Mouse (Mus musculus) neural tube, embryonic 15.5 days (tissue): ENCODE results near the gene Cpne1. TPM values are rescaled to one million over a fixed set of nuclear protein-coding genes. Genes with fewer than 3 reads are reported as not detected.

Experiments used
- ATAC-seq: fragments of 200-750 bp; cut with Nextera tagmentation; 2 replicates; pipeline ENCODE4 v1.8.0; 2017; ENCODE audit warnings: mild to moderate bottlenecking, moderate TSS enrichment, moderate library complexity; ENCODE audit not compliant: low FRiP score
- H3K27ac ChIP-seq: fragments of 300-500 bp; sonication (generic); replicated peaks from 2 replicates; pipeline ENCODE4 v1.5.1; 2015; ENCODE audit warnings: mild to moderate bottlenecking, inconsistent platforms
- H3K27me3 ChIP-seq: fragments of 300-500 bp; sonication (generic); replicated peaks from 2 replicates; pipeline ENCODE4 v1.6.1; 2015; ENCODE audit warnings: inconsistent platforms
- H3K36me3 ChIP-seq: fragments of 300-500 bp; sonication (generic); 2 replicates; pipeline ENCODE4 v1.6.1; 2015; ENCODE audit warnings: inconsistent platforms
- H3K4me1 ChIP-seq: fragments of 300-500 bp; sonication (generic); 2 replicates; pipeline ENCODE4 v1.6.1; 2015; ENCODE audit warnings: inconsistent platforms
- H3K4me2 ChIP-seq: fragments of 300-500 bp; sonication (generic); 2 replicates; pipeline ENCODE4 v1.6.1; 2015; ENCODE audit warnings: inconsistent platforms, mild to moderate bottlenecking, moderate library complexity
- H3K4me3 ChIP-seq: fragments of 300-500 bp; sonication (generic); replicated peaks from 2 replicates; pipeline ENCODE4 v1.5.1; 2015; ENCODE audit warnings: mild to moderate bottlenecking, inconsistent platforms
- H3K9ac ChIP-seq: fragments of 300-500 bp; sonication (generic); replicated peaks from 2 replicates; pipeline ENCODE4 v1.6.1; 2015; ENCODE audit warnings: mild to moderate bottlenecking, inconsistent platforms
- H3K9me3 ChIP-seq: fragments of 300-500 bp; sonication (generic); replicated peaks from 2 replicates; pipeline ENCODE4 v1.6.1; 2016; ENCODE audit warnings: inconsistent platforms
- WGBS: fragments of 180-500 bp; shearing (Covaris S2); methylation state at CpG from one replicate; pipeline ENCODE4 v1.1.7; 2015; ENCODE audit warnings: mixed read lengths; 5-methylcytosine and 5-hydroxymethylcytosine counted together
- polyA plus RNA-seq: library from polyadenylated mRNA; unstranded; fragments of >200 nt; fragmentation: Nextera tagmentation; extraction: Ambion mirVana; gene quantifications from 2 replicates; pipeline ENCODE4 v1.2.1, GENCODE M21; 2015

Cpne1 gene
- 28.3 and 35.3 TPM in 2 replicates for polyA plus RNA-seq

DNA sequence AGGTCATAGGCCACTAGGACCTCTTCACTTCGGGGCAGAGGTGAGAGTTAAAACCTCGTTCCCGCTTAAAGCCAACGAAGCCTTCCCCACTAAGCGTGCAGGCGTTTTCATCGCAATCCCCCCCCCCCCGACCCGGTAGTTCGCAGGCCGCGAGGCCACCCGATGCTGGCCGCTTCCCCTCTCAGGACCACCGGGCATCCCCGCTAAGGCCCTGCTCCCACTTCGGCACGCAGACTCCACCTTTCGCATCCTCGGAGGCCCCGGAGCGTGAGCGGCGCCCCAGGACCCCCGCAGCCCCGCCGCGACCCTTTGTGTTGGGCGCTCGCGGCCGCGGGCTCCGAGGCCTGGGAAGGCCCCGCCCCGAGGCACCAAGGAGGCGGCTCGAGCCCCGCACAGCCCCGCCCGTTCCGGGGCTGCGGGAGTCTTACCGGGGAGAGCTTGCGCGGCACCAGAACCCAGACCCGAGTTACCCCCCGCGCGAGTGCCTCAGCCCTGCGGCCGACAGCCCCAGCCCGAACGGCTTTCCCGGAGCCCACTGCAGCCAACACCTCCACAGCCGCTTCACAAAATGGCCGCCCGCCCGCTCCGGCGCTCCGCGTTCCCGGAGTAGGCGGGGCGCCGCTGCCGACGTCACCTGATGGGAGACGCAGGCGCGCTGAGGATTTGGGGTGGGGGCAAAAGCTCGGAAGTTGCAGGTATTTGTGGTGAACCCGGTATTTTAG lies at the start of gene Cpne1, which contains the start of gene Rbm12:
Cpne1 (minus strand) TSS at position 608 of the 722 bp plus-strand sequence.
Rbm12 (minus strand) TSS at position 621 of the 722 bp plus-strand sequence.
- H3K9me3 ChIP-seq, result no peaks in the 10 kb centered on the region
- H3K4me3 ChIP-seq, result peak within 1 kb of the TSS; percentile 61
- peak within 1 kb of the TSS; percentile 70 for H3K4me2 ChIP-seq
- peak; percentile 92 for ATAC-seq
- no peaks in the 10 kb centered on the region for H3K36me3 ChIP-seq
- under 1% methylated on average over 74 of the region's 74 CpGs for WGBS
- no peaks in the 10 kb centered on the region for H3K27me3 ChIP-seq
- peak within 1 kb of the TSS; percentile 97 for H3K27ac ChIP-seq
- H3K4me1 ChIP-seq, result peaks cover 27% of the 10 kb centered on the region
- H3K9ac ChIP-seq, result peak within 1 kb of the TSS; percentile 89

DNA sequence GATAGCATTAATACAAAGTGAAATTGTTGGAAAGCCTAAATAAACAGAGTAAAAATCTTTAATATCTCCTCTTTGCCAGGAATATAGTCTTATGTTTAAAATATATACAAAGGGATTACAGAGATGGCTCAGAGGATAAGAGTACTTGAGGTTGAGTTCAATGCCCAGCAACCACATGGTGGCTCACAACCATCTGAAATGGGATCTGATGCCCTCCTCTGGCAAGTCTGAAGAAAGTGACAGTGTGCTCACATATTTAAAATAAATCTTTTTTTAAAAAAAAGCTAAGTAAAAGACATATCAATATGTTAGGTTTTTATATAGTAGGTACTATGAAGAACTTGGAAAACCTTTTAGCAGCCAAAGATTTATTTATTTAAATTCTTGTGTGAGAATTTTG lies 39.8 kb upstream of the Cpne1 start:
- Histone ChIP-seq H3K27me3 (no peaks in the 10 kb centered on the region), H3K9ac (no peak overlapping the region), H3K36me3 (peaks cover 54% of the 10 kb centered on the region), H3K4me3 (no peak overlapping the region), H3K9me3 (no peaks in the 10 kb centered on the region), H3K27ac (no peak overlapping the region), H3K4me2 (no peak overlapping the region), H3K4me1 (no peaks in the 10 kb centered on the region)
- ATAC-seq, result no peak

GRCm38 (mm10) chr2:156147316-156147915 lies 35.7 kb upstream of the Cpne1 start:
- H3K4me2 ChIP-seq, result no peak overlapping the region
- no peaks in the 10 kb centered on the region for H3K27me3 ChIP-seq
- no peak overlapping the region for H3K27ac ChIP-seq
- no peak overlapping the region for H3K4me3 ChIP-seq
- H3K9ac ChIP-seq, result no peak overlapping the region
- WGBS, result 90% methylated on average over 3 of the region's 3 CpGs
- no peaks in the 10 kb centered on the region for H3K9me3 ChIP-seq
- H3K4me1 ChIP-seq, result peaks cover 19% of the 10 kb centered on the region
- peaks cover 36% of the 10 kb centered on the region for H3K36me3 ChIP-seq
- no peak for ATAC-seq

GRCm38 (mm10) chr2:156146272-156146989 lies 34.7 kb upstream of the Cpne1 start:
- Histone ChIP-seq H3K9me3 (no peaks in the 10 kb centered on the region), H3K4me3 (no peak overlapping the region), H3K27ac (no peak overlapping the region), H3K36me3 (peaks cover 36% of the 10 kb centered on the region), H3K27me3 (no peaks in the 10 kb centered on the region), H3K9ac (no peak overlapping the region), H3K4me2 (no peak overlapping the region), H3K4me1 (peaks cover 19% of the 10 kb centered on the region)
- ATAC-seq, result no peak
- WGBS, result 75% methylated on average over 5 of the region's 5 CpGs

- H3K4me1 ChIP-seq, result peaks cover 19% of the 10 kb centered on the region
- no peak overlapping the region for H3K9ac ChIP-seq
- 61% methylated on average over 11 of the region's 11 CpGs for WGBS
- peak overlapping the region; percentile 77 for H3K4me2 ChIP-seq
- no peaks in the 10 kb centered on the region for H3K27me3 ChIP-seq
- no peaks in the 10 kb centered on the region for H3K9me3 ChIP-seq
- peaks cover 36% of the 10 kb centered on the region for H3K36me3 ChIP-seq
- peak overlapping the region; percentile 86; the same call in 1 of the 2 replicates for H3K4me3 ChIP-seq
- ATAC-seq, result no peak
- H3K27ac ChIP-seq, result no peak overlapping the region
Measured at GRCm38 (mm10) chr2:156145486-156146130, 33.8 kb upstream of the Cpne1 start.

DNA sequence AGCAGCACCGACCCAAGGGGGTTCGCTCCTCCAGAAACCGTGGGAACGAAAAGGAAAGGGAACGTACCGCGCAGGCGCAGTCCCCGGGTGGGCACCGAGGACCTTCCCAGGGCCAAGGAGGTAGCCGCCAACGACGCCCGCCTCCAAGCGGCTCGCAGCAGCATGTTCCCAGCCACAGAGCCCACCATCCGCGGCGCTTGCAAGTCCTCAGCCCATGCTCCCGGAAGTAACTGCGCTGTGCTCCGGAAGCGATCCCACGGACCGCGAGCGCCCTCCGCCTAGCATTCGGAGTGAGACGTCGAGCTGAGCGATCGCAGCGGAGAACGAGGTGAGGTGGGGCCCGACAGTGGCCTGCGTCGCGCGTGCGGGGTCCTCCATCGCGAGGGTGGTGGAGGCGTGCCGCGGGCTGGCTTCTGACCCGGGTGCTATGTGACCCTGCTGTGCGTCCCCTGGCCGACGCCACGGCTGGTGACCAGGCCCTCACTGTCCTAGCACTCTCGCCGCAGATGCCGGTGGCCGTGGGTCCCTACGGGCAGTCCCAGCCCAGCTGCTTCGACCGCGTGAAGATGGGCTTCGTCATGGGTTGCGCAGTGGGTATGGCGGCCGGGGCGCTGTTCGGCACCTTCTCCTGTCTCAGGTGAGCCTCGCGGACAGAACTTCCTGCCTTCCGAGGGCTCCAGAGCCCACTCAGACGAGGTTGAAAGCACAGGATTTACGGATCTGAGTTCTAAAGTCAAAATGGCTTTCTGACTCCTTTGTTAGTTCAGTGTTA lies 32.4 kb upstream of the Cpne1 start, which contains the start of the genes Romo1 and Nfs1:
Romo1 (plus strand) TSS at position 87 of the 772 bp plus-strand sequence.
Nfs1 (minus strand) TSS at position 234 of the 772 bp plus-strand sequence.
- H3K27me3 ChIP-seq, result no peaks in the 10 kb centered on the region
- H3K4me3 ChIP-seq, result peak within 1 kb of the TSS; percentile 86
- H3K9ac ChIP-seq, result peak within 1 kb of the TSS; percentile 90
- H3K36me3 ChIP-seq, result peaks cover 31% of the 10 kb centered on the region
- ATAC-seq, result peak; percentile 99
- peak within 1 kb of the TSS; percentile 95 for H3K27ac ChIP-seq
- peaks cover 19% of the 10 kb centered on the region for H3K4me1 ChIP-seq
- H3K4me2 ChIP-seq, result peak within 1 kb of the TSS; percentile 77
- H3K9me3 ChIP-seq, result no peaks in the 10 kb centered on the region
- under 1% methylated on average over 70 of the region's 70 CpGs for WGBS

DNA sequence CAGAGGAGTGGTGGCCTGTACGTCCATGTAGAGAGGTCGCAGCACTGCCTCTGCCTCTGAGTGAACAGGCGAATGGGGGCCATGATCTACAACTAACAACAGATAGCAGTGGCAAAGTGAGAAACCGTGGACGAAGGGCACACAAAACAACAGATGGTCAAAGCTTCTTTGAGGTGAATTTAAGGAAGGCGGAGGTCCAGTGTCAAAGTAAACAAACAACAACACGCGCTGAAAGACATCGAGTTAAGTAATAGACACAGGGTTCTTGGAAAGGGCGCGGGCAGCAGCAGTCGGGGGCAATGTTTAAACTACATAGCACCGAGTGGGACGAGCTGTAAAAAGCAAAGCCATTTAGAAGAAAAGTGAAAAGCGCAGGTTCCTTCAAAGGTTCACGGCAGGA lies 31.6 kb upstream of the Cpne1 start:
- Histone ChIP-seq H3K36me3 (peaks cover 28% of the 10 kb centered on the region), H3K9ac (peak overlapping the region; percentile 90), H3K4me1 (peaks cover 19% of the 10 kb centered on the region), H3K4me3 (peak overlapping the region; percentile 86), H3K9me3 (no peaks in the 10 kb centered on the region), H3K4me2 (peak overlapping the region; percentile 77), H3K27ac (peak overlapping the region; percentile 95), H3K27me3 (no peaks in the 10 kb centered on the region)
- WGBS, result 1% methylated on average over 16 of the region's 16 CpGs
- no peak for ATAC-seq

- Histone ChIP-seq H3K4me3 (peak overlapping the region; percentile 86), H3K27ac (peak overlapping the region; percentile 95; the same call in 1 of the 2 replicates), H3K9ac (no peak overlapping the region; the same call in 1 of the 2 replicates), H3K27me3 (no peaks in the 10 kb centered on the region), H3K4me1 (peaks cover 19% of the 10 kb centered on the region), H3K9me3 (no peaks in the 10 kb centered on the region), H3K36me3 (peaks cover 23% of the 10 kb centered on the region), H3K4me2 (peak overlapping the region; percentile 77)
- 84% methylated on average over 2 of the region's 2 CpGs for WGBS
- no peak for ATAC-seq
Measured at GRCm38 (mm10) chr2:156142820-156143219, 31.1 kb upstream of the Cpne1 start.

- peaks cover 26% of the 10 kb centered on the region; the same call in 1 of the 2 replicates for H3K36me3 ChIP-seq
- H3K4me2 ChIP-seq, result no peak overlapping the region
- no peak for ATAC-seq
- no peak overlapping the region for H3K4me3 ChIP-seq
- H3K27me3 ChIP-seq, result no peaks in the 10 kb centered on the region
- H3K9ac ChIP-seq, result no peak overlapping the region
- no peaks in the 10 kb centered on the region for H3K4me1 ChIP-seq
- no peaks in the 10 kb centered on the region for H3K9me3 ChIP-seq
- 90% methylated on average over 6 of the region's 6 CpGs for WGBS
- no peak overlapping the region for H3K27ac ChIP-seq
Measured at GRCm38 (mm10) chr2:156135695-156136094, 23.9 kb upstream of the Cpne1 start.

- no peak overlapping the region for H3K4me2 ChIP-seq
- H3K27ac ChIP-seq, result no peak overlapping the region
- no peaks in the 10 kb centered on the region for H3K27me3 ChIP-seq
- no peak overlapping the region for H3K9ac ChIP-seq
- no peak overlapping the region for H3K4me3 ChIP-seq
- H3K4me1 ChIP-seq, result no peaks in the 10 kb centered on the region
- no peak for ATAC-seq
- 92% methylated on average over 5 of the region's 5 CpGs for WGBS
- H3K9me3 ChIP-seq, result no peaks in the 10 kb centered on the region
- peaks cover 24% of the 10 kb centered on the region; the same call in 1 of the 2 replicates for H3K36me3 ChIP-seq
Measured at GRCm38 (mm10) chr2:156134161-156134560, 22.4 kb upstream of the Cpne1 start.
